In genomic region chr17:86150867-86151348, GRCm38 (mm10) we compare ENCODE assay signal across 8 mouse cellular contexts. TPM values are rescaled to one million over a fixed set of nuclear protein-coding genes. Genes with fewer than 3 reads are reported as not detected.
A peak's percentile ranks its signal among the peaks of the same experiment; 100 is the strongest.
DNase-seq lines count a peak whose midpoint lies in the region; ATAC-seq lines count a peak whose summit lies in the region.

No protein-coding gene starts in this region.

- no peak overlapping the region for H3K27ac ChIP-seq in embryonic facial prominence, embryonic 10.5 days (replicated peaks)
- H3K27ac ChIP-seq in intestine, embryonic 16.5 days (ENCODE audit: low read length): no peak overlapping the region

- H3K4me1 ChIP-seq in embryonic facial prominence, embryonic 10.5 days: peaks cover under 1% of the 10 kb centered on the region
- peaks cover 1% of the 10 kb centered on the region; the same call in 1 of the 2 replicates for H3K4me1 ChIP-seq in intestine, embryonic 16.5 days (ENCODE audit: control insufficient read depth, insufficient read depth, low read length)

- no peak overlapping the region for H3K4me3 ChIP-seq in embryonic facial prominence, embryonic 10.5 days
- no peak overlapping the region for H3K4me3 ChIP-seq in intestine, embryonic 16.5 days (ENCODE audit: low read length)

- H3K9ac ChIP-seq in intestine, embryonic 16.5 days (ENCODE audit: low read depth, low read length): no peak overlapping the region

- no peak overlapping the region for H3K4me2 ChIP-seq in intestine, embryonic 16.5 days (ENCODE audit: low read depth, low read length)

- intact Hi-C loops in left cerebral cortex, postnatal 10 days (cut with DNase I): loop anchor here (10.0 kb wide), 1 partner anchor 664 kb away; no protein-coding TSS in a partner anchor

- H3K9me3 ChIP-seq in embryonic facial prominence, embryonic 10.5 days: no peaks in the 10 kb centered on the region
- no peaks in the 10 kb centered on the region; the same call in 1 of the 2 replicates for H3K9me3 ChIP-seq in intestine, embryonic 16.5 days (ENCODE audit: control insufficient read depth, low read length)

- H3K27me3 ChIP-seq in embryonic facial prominence, embryonic 10.5 days (replicated peaks; ENCODE audit: low read depth, poor library complexity, severe bottlenecking): no peaks in the 10 kb centered on the region
- H3K27me3 ChIP-seq in intestine, embryonic 16.5 days (replicated peaks; ENCODE audit: control insufficient read depth, insufficient read depth, low read length): no peaks in the 10 kb centered on the region

- peak; percentile 98 for ATAC-seq in granulocyte monocyte progenitor cell, adult 5-6 weeks (replicated peaks; ENCODE audit: poor library complexity, severe bottlenecking)
- ATAC-seq in intestine, embryonic 16.5 days: peak; percentile 96
- ATAC-seq in megakaryocyte-erythroid progenitor cell, adult 5-6 weeks (replicated peaks; ENCODE audit: low FRiP score, low TSS enrichment, poor library complexity, severe bottlenecking): peak; percentile 99

- peak; percentile 50 for DNase-seq in ovary, adult 18-20 months (ENCODE audit: low spot score)
- no peak for DNase-seq in ovary, postnatal 10 days (ENCODE audit: low spot score)
- DNase-seq in embryonic facial prominence, embryonic 10.5 days (ENCODE audit: low spot score): peak; percentile 71
- peak; percentile 67 to 80 for DNase-seq in left cerebral cortex, postnatal 10 days (ENCODE audit: extremely low spot score in 1 of 2, low spot score in 2 of 2)
- peak; percentile 58 to 70 for DNase-seq in right cerebral cortex, postnatal 36 days (ENCODE audit: low spot score in 2 of 2)

- WGBS in embryonic facial prominence, embryonic 10.5 days: 12% methylated on average over 5 of the region's 5 CpGs
- WGBS in intestine, embryonic 16.5 days: 10% methylated on average over 5 of the region's 5 CpGs

- H3K36me3 ChIP-seq in embryonic facial prominence, embryonic 10.5 days (replicated peaks): no peaks in the 10 kb centered on the region
- no peaks in the 10 kb centered on the region for H3K36me3 ChIP-seq in intestine, embryonic 16.5 days (ENCODE audit: control insufficient read depth, insufficient read depth, low read length)

RNA-seq across cellular contexts. Expression of gene Srbd1, which starts 5.9 kb away (rescaled TPM):
- 24.4 and 24.5 TPM in 2 replicates for polyA plus RNA-seq in embryonic facial prominence, embryonic 10.5 days (2016; fragmentation: Nextera tagmentation; extraction: Ambion mirVana)
- 26.7 and 30.1 TPM in 2 replicates for total RNA-seq in granulocyte monocyte progenitor cell, adult 5-6 weeks (2014; fragmentation: Nextera tagmentation)
- total RNA-seq in granulocyte monocyte progenitor cell, adult 5-6 weeks (2017): 28.4 and 33.3 TPM in 2 replicates
- 13.2 and 13.3 TPM in 2 replicates for polyA plus RNA-seq in intestine, embryonic 16.5 days (2015; fragmentation: Nextera tagmentation; extraction: Ambion mirVana)
- 10 to 100 TPM; 14.3 to 15.9 TPM for total RNA-seq in left cerebral cortex, postnatal 10 days (2021)
- 34.2 and 38.8 TPM in 2 replicates for total RNA-seq in megakaryocyte-erythroid progenitor cell, adult 5-6 weeks (2014; fragmentation: Nextera tagmentation)
- 33.0 and 35.5 TPM in 2 replicates for total RNA-seq in megakaryocyte-erythroid progenitor cell, adult 5-6 weeks (2017)

RNA-seq across cellular contexts. Expression of gene Prkce, which starts 16.7 kb away (rescaled TPM):
- polyA plus RNA-seq in embryonic facial prominence, embryonic 10.5 days (2016; fragmentation: Nextera tagmentation; extraction: Ambion mirVana): 4.2 and 5.6 TPM in 2 replicates
- total RNA-seq in granulocyte monocyte progenitor cell, adult 5-6 weeks (2014; fragmentation: Nextera tagmentation): 4.0 and 5.9 TPM in 2 replicates
- total RNA-seq in granulocyte monocyte progenitor cell, adult 5-6 weeks (2017): 2.0 and 2.3 TPM in 2 replicates
- polyA plus RNA-seq in intestine, embryonic 16.5 days (2015; fragmentation: Nextera tagmentation; extraction: Ambion mirVana): 5.0 TPM in 2 replicates
- total RNA-seq in left cerebral cortex, postnatal 10 days (2021): 100 to 1,000 TPM; 273 to 281 TPM
- total RNA-seq in megakaryocyte-erythroid progenitor cell, adult 5-6 weeks (2014; fragmentation: Nextera tagmentation): 3.8 and 5.3 TPM in 2 replicates
- total RNA-seq in megakaryocyte-erythroid progenitor cell, adult 5-6 weeks (2017): 1.7 and 5.7 TPM in 2 replicates

Comparison
In these comparisons a context has a peak if more than half of its experiments do, and no peak if none do; other contexts are left out.
1. RNA of gene Prkce, which starts 16.7 kb away (total RNA-seq): 273 to 281 TPM in left cerebral cortex, postnatal 10 days; 2.0 to 5.9 TPM in granulocyte monocyte progenitor cell, adult 5-6 weeks and 1.7 to 5.7 TPM in megakaryocyte-erythroid progenitor cell, adult 5-6 weeks; every median in the first group is over 10 times any median in the second.
2. Peak in every context shown above with its lines, with median percentiles within 50 percentile points of each other: ATAC-seq.